Mouse (Mus musculus): ENCODE data around the gene Rc3h1. TPM values are rescaled to one million over a fixed set of nuclear protein-coding genes. Genes with fewer than 3 reads are reported as not detected.
"Not testable (repeated sequence)": the region's sequence is repeated elsewhere in the genome, so short reads cannot be mapped to it uniquely, and the experiment has no call there.

Rc3h1 gene
- 8.0 and 9.4 TPM in 2 replicates for polyA plus RNA-seq (2015; fragmentation: Nextera tagmentation; extraction: Ambion mirVana)

DNA sequence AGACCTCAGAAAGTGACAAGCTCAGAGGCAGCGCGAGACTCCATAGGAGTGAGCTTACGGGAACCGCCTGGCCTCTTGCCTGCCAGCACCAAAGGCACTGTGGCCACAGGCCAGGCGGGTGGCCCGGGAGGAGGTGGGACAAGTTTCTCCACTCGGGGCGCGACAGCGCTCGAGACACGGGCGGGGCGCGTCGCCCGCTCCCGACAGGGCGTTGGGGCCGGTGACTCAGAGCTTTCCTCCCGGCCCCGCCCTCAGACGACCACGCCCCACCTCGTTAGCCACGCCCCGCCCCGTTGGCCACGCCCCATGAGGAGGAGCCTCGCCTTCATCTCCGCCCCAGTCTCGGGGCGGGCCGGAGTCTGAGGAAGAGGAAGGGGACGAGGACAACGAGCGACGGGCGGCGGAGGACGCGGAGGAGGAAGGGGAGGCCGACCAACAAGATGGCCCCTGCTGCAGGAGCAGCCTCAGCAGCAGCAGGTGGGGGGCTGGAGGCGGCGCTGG, at the start of gene Rc3h1:
Gene Rc3h1, plus strand, starts transcription at position 362 of the 501 bp plus-strand sequence.
- Histone ChIP-seq H3K9ac (peak within 1 kb of the TSS; percentile 98), H3K9me3 (no peaks in the 10 kb centered on the region), H3K4me3 (peak within 1 kb of the TSS; percentile 99), H3K4me1 (replicated peaks) (peaks cover 21% of the 10 kb centered on the region), H3K4me2 (peak within 1 kb of the TSS; percentile 65), H3K27ac (peak within 1 kb of the TSS; percentile 94), H3K27me3 (no peaks in the 10 kb centered on the region), H3K36me3 (no peaks in the 10 kb centered on the region)
- peak; percentile 96 for ATAC-seq (ENCODE audit: low FRiP score)
- WGBS = 0% methylated on average over 31 of the region's 45 CpGs

DNA sequence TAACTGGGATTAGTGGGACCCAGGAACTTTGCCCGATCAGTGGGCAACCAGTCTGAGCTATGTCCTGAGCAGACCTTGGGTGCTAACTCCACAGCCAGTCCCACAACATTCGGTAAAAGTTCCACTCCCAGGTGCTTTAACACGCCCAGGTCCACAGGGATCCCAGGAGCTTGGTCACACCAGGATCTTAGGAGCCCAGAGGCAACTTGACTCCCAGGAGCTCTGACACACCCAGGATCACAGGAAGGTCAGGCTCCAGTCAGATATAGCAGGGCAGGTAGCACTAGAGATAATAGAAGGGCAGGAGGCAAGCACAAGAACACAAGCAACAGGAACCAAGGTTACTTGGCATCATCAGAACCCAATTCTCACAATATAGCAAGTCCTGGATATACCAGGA, 48.1 kb upstream of the Rc3h1 start:
- H3K27ac ChIP-seq = no peak overlapping the region
- H3K36me3 ChIP-seq = no peaks in the 10 kb centered on the region
- H3K4me2 ChIP-seq = no peak overlapping the region
- H3K4me3 ChIP-seq = no peak overlapping the region
- H3K9ac ChIP-seq = no peak overlapping the region
- ATAC-seq (ENCODE audit: low FRiP score) = no peak
- H3K9me3 ChIP-seq = no peaks in the 10 kb centered on the region
- no peaks in the 10 kb centered on the region for H3K27me3 ChIP-seq
- no peaks in the 10 kb centered on the region for H3K4me1 ChIP-seq (replicated peaks)
- whole genome bisulfite sequencing = 93% methylated on average over 3 of the region's 3 CpGs

GRCm38 (mm10) chr1:160859874-160860273, 46.3 kb upstream of the Rc3h1 start:
- ATAC-seq (ENCODE audit: low FRiP score); H3K4me3 ChIP-seq; H3K36me3 ChIP-seq; H3K9ac ChIP-seq; H3K4me2 ChIP-seq; H3K27me3 ChIP-seq; H3K27ac ChIP-seq; H3K9me3 ChIP-seq; H3K4me1 ChIP-seq (replicated peaks): not testable (repeated sequence)

DNA sequence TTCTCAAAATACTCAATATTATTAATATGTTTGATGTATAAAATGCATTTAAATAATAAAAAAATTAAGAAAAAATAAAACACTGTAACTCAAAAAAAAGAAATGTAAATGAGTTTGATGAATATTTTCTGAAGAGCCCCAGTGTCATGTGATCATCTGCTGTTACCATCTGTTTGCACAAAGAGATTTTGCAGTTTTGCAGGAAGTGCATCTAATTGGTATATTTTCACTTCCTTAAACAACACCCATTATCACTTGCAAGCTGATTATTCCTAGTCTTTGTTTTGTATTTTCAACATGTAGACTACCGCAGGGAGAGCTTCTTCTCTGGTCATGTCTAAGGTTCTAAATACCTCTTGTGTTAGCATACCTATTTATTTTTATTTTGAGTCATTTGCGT, 45.1 kb upstream of the Rc3h1 start:
- Histone ChIP-seq H3K4me3 (no peak overlapping the region), H3K36me3 (no peaks in the 10 kb centered on the region), H3K27me3 (no peaks in the 10 kb centered on the region), H3K4me2 (no peak overlapping the region), H3K27ac (no peak overlapping the region), H3K9me3 (no peaks in the 10 kb centered on the region), H3K9ac (no peak overlapping the region), H3K4me1 (replicated peaks) (no peaks in the 10 kb centered on the region)
- WGBS = 88% methylated on average over 2 of the region's 2 CpGs
- ATAC-seq (ENCODE audit: low FRiP score) = no peak

DNA sequence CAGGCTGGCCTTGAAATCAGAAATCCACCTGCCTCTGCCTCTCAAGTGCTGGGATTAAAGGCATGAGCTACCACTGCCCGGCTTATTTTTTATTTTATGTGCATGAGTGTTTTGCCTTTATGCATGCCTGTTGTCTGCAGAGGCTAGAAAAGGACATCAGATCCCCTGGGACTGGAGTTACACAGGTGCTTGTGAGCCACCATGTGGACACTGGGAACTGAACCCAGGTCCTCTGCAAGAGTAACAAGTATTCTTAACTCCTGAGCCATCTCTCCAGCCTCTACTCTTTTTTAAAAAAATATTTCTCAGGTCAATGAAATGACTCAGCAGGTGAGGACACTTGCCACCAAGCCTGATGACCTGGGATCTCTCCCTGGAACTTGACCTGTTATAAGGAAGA, 44.6 kb upstream of the Rc3h1 start:
- ATAC-seq (ENCODE audit: low FRiP score) = no peak
- H3K36me3 ChIP-seq = no peaks in the 10 kb centered on the region
- WGBS = 96% methylated on average over 1 of the region's 1 CpGs
- no peaks in the 10 kb centered on the region for H3K4me1 ChIP-seq (replicated peaks)
- no peaks in the 10 kb centered on the region for H3K27me3 ChIP-seq
- H3K27ac ChIP-seq = no peak overlapping the region
- no peaks in the 10 kb centered on the region for H3K9me3 ChIP-seq
- no peak overlapping the region for H3K9ac ChIP-seq
- no peak overlapping the region for H3K4me3 ChIP-seq
- H3K4me2 ChIP-seq = no peak overlapping the region

DNA sequence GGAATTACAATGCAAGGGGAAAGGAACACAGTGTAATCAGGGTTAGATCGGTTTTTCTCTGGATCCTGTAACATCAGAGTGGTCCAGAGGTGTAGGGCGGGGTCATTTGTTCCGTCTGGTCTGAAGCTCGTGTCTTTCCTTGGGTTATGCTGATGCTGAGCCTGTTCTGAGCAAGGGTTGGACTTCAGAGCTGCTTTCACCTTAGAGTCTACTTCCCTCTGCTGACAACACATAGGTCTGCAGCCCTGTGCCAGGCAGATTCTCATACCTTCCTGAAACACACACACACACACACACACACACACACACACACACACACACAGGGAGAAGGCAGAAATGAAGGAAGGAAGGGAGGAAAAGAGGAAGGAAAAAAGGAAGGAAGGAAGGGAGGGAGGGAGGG, 43.2 kb upstream of the Rc3h1 start:
- Histone ChIP-seq H3K27ac (no peak overlapping the region), H3K4me3 (no peak overlapping the region), H3K27me3 (no peaks in the 10 kb centered on the region), H3K4me2 (no peak overlapping the region), H3K9me3 (no peaks in the 10 kb centered on the region), H3K9ac (no peak overlapping the region), H3K36me3 (no peaks in the 10 kb centered on the region), H3K4me1 (replicated peaks) (no peaks in the 10 kb centered on the region)
- 80% methylated on average over 4 of the region's 4 CpGs for WGBS
- no peak for ATAC-seq (ENCODE audit: low FRiP score)

GRCm38 (mm10) chr1:160874757-160875156, 31.5 kb upstream of the Rc3h1 start:
- Histone ChIP-seq H3K4me1 (replicated peaks) (no peaks in the 10 kb centered on the region), H3K4me3 (no peak overlapping the region), H3K4me2 (no peak overlapping the region), H3K9me3 (no peaks in the 10 kb centered on the region), H3K9ac (no peak overlapping the region), H3K27ac (no peak overlapping the region), H3K36me3 (no peaks in the 10 kb centered on the region), H3K27me3 (no peaks in the 10 kb centered on the region)
- ATAC-seq (ENCODE audit: low FRiP score) = no peak
- 96% methylated on average over 1 of the region's 1 CpGs for WGBS

DNA sequence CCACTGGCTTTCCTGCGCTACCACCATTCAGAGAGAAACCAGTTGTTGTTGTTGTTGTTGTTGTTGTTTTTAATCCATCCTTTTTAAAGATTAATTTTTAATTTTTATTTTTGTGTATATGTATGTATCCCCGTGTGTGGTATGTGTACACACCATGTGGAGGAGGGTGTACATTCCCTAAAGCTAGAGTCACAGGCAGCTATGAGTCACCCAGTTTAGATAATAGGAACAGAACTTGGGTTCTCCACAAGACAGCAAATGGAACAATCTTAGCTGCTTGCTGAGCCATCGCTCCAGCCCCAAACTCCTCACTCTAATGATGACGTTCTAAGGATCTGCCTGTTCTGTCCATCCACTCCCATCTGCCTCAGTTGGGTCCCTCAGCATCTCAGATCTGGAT, 29.2 kb upstream of the Rc3h1 start:
- WGBS = 98% methylated on average over 4 of the region's 4 CpGs
- Histone ChIP-seq H3K27me3 (no peaks in the 10 kb centered on the region), H3K9ac (no peak overlapping the region), H3K4me3 (no peak overlapping the region), H3K9me3 (no peaks in the 10 kb centered on the region), H3K27ac (no peak overlapping the region), H3K36me3 (no peaks in the 10 kb centered on the region), H3K4me1 (replicated peaks) (no peaks in the 10 kb centered on the region), H3K4me2 (no peak overlapping the region)
- ATAC-seq (ENCODE audit: low FRiP score) = no peak

DNA sequence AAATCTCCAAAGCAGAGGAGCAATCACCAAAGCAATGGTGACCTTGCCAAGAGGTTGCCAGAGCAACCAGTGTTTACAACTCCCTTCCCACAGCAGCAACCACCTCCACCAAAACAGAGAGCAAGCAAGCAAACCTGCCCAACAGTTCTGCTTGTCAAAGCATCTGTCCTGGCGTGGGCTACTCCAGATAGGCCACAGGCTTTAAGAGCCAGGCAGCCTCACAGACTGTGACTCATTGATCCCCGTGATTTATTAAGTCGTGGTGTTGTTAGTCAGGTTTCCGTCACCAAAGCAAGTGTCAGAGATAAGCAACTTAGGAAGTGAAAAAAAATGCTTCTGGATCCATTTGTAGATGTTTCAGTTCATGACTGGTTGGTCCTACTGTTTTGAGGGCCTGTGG, 27.7 kb upstream of the Rc3h1 start:
- H3K27ac ChIP-seq = no peak overlapping the region
- no peaks in the 10 kb centered on the region for H3K36me3 ChIP-seq
- no peak for ATAC-seq (ENCODE audit: low FRiP score)
- no peak overlapping the region for H3K9ac ChIP-seq
- no peaks in the 10 kb centered on the region for H3K4me1 ChIP-seq (replicated peaks)
- H3K27me3 ChIP-seq = no peaks in the 10 kb centered on the region
- H3K9me3 ChIP-seq = no peaks in the 10 kb centered on the region
- H3K4me3 ChIP-seq = no peak overlapping the region
- H3K4me2 ChIP-seq = no peak overlapping the region
- 74% methylated on average over 4 of the region's 4 CpGs for WGBS

DNA sequence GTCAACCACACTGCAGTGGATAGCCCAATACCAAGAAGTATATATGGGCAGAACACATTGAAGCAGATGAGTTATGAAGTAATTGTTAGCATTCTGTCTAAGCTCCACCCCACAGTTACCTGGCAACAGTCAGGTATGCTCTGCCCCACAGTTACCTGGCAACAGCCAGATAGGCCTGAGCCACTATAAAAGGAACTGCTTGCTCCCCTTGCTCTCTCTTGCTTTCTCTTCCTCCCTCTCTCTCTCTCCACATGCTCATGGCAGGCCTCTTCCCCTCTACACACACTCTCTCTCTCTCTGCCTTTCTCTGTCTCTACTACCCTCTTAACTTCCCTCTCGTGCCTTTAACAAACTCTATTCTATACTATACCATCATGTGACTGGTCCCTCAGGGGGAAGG, 24.8 kb upstream of the Rc3h1 start:
- H3K36me3 ChIP-seq; H3K27ac ChIP-seq; ATAC-seq (ENCODE audit: low FRiP score); H3K4me1 ChIP-seq (replicated peaks); H3K4me3 ChIP-seq; H3K4me2 ChIP-seq; H3K9me3 ChIP-seq; H3K27me3 ChIP-seq; H3K9ac ChIP-seq: not testable (repeated sequence)
- 41% methylated on average over 1 of the region's 1 CpGs for WGBS

- no peaks in the 10 kb centered on the region for H3K4me1 ChIP-seq (replicated peaks)
- no peaks in the 10 kb centered on the region for H3K27me3 ChIP-seq
- WGBS = 75% methylated on average over 3 of the region's 3 CpGs
- H3K27ac ChIP-seq = no peak overlapping the region
- no peak overlapping the region for H3K4me3 ChIP-seq
- no peak for ATAC-seq (ENCODE audit: low FRiP score)
- H3K9me3 ChIP-seq = no peaks in the 10 kb centered on the region
- H3K36me3 ChIP-seq = no peaks in the 10 kb centered on the region
- no peak overlapping the region for H3K4me2 ChIP-seq
- H3K9ac ChIP-seq = no peak overlapping the region
Observed at GRCm38 (mm10) chr1:160881968-160882367, 24.2 kb upstream of the Rc3h1 start.

DNA sequence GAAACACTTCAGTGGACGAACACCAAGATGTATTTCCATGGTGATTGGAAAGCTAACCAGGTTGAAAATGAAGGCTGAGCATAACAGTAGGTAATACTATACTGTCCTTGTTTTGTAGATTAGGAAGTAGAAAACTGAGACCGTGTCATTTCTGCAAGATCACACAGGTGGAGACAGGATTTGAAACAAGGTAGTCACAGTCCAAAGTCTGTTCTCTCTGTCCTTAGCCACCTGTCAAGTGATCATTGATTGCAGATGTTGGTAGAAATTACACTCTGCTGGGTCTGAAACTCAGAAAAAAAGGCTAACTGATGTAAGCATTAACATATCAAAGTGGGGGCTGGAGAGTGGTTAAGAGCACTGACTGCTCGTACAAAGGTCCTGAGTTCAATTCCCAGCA, 21.9 kb upstream of the Rc3h1 start:
- no peak overlapping the region for H3K4me2 ChIP-seq
- no peak for ATAC-seq (ENCODE audit: low FRiP score)
- H3K9ac ChIP-seq = no peak overlapping the region
- H3K4me1 ChIP-seq (replicated peaks) = no peaks in the 10 kb centered on the region
- H3K9me3 ChIP-seq = no peaks in the 10 kb centered on the region
- H3K36me3 ChIP-seq = no peaks in the 10 kb centered on the region
- H3K27ac ChIP-seq = no peak overlapping the region
- WGBS = 84% methylated on average over 3 of the region's 3 CpGs
- no peaks in the 10 kb centered on the region for H3K27me3 ChIP-seq
- no peak overlapping the region for H3K4me3 ChIP-seq

DNA sequence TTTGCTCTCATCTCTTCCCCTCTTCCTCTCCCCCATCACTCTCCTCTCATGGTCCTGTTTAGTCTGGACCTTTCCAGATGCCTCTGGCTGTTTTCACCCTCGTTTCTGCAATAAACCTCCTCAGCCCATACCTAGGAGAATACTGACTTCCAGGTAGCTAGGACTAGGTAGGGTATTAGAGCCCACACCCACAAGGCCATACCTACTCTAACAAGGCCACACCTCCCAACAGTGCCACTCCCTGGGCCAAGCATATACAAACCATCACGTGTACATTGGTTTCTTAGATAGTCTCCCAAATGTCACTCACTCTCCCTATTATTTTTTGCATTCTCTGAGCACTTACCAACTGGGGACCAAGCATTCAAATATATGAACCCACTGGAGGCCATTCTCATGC, 21.2 kb upstream of the Rc3h1 start:
- Histone ChIP-seq H3K27me3 (no peaks in the 10 kb centered on the region), H3K27ac (no peak overlapping the region), H3K4me3 (no peak overlapping the region), H3K4me1 (replicated peaks) (no peaks in the 10 kb centered on the region), H3K4me2 (no peak overlapping the region), H3K36me3 (no peaks in the 10 kb centered on the region), H3K9me3 (no peaks in the 10 kb centered on the region), H3K9ac (no peak overlapping the region)
- ATAC-seq (ENCODE audit: low FRiP score) = no peak
- WGBS = 57% methylated on average over 2 of the region's 2 CpGs

- WGBS = 52% methylated on average over 10 of the region's 10 CpGs
- no peaks in the 10 kb centered on the region for H3K36me3 ChIP-seq
- H3K4me3 ChIP-seq = no peak overlapping the region
- ATAC-seq (ENCODE audit: low FRiP score) = no peak
- no peaks in the 10 kb centered on the region for H3K4me1 ChIP-seq (replicated peaks)
- H3K27ac ChIP-seq = no peak overlapping the region
- H3K27me3 ChIP-seq = no peaks in the 10 kb centered on the region
- no peak overlapping the region for H3K4me2 ChIP-seq
- no peaks in the 10 kb centered on the region for H3K9me3 ChIP-seq
- H3K9ac ChIP-seq = no peak overlapping the region
Observed at GRCm38 (mm10) chr1:160899701-160900100, 6.5 kb upstream of the Rc3h1 start.

Measured in hindbrain, embryonic 13.5 days (tissue).